Mouse (Mus musculus): ENCODE results near the gene Nck2. TPM values are rescaled to one million over a fixed set of nuclear protein-coding genes. Genes with fewer than 3 reads are reported as not detected.

Nck2 gene
- polyA plus RNA-seq, 1 experiment from 2014 or later = 17.1 TPM

- TF ChIP-seq CTCF (IDR thresholded peaks at IDR 0.05; ENCODE audit: low read depth) = no peak
- Histone ChIP-seq H3K27me3 (replicated peaks; ENCODE audit: control insufficient read depth, insufficient read depth, low read length) (no peaks in the 10 kb centered on the region), H3K4me2 (replicated peaks; ENCODE audit: low read depth) (no peak overlapping the region), H3K4me3 (ENCODE audit: low read depth, low read length) (no peak overlapping the region), H3K9me3 (ENCODE audit: control insufficient read depth) (no peaks in the 10 kb centered on the region), H3K4me1 (replicated peaks; ENCODE audit: control insufficient read depth, insufficient read depth, low read length) (peaks cover 35% of the 10 kb centered on the region), H3K9ac (ENCODE audit: low read depth, low read length) (no peak overlapping the region), H3K36me3 (ENCODE audit: control insufficient read depth, insufficient read depth) (no peaks in the 10 kb centered on the region), H3K27ac (ENCODE audit: low read depth, low read length) (no peak overlapping the region)
- WGBS = 58% methylated on average over 10 of the region's 10 CpGs
- ATAC-seq = no peak
Measured at GRCm38 (mm10) chr1:43470421-43471179, 26.2 kb downstream of the Nck2 start.

DNA sequence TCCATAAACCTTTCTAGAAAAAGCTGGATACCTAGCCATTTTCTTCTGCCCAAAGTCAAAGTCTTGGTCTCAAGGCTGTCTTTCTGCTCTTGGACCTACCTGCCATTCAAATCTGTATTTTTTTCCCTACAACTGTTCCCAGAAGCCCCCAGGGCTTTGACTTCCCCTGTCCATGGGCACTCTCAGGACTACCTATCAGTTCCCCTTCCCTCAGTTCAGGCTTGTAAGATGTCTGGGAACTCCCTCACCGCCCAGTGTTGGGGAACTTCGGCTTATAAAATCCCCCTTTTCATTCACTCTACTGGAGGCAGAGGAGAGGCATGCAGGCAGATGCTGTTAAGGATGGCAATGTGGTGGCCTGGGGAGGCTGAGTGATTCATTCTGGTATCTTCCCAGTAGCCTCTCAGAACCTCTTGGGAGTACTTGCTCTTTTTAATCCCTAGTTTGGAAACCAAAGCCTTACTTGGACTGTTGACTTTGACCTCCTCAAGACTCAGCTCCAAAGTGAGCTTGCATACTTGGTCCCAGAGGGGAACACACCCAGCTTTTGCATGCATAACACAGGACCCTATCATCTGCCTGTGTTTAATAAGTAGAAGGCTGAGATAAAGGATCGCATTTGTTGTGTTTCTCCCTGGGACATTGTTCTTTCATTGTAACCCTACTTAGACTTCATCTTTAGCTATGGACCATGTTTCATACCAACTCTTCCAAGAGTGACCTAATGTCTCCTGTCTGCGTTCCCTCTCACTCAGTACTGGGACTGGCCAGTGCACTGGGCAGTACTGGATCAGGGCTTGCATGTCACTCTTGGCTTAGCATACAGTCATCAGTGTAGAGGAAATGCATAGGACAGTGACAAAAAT is 27.0 kb downstream of the Nck2 start:
- Histone ChIP-seq H3K4me2 (replicated peaks; ENCODE audit: low read depth) (peak overlapping the region; percentile 33; the same call in 1 of the 2 replicates), H3K4me1 (replicated peaks; ENCODE audit: control insufficient read depth, insufficient read depth, low read length) (peaks cover 32% of the 10 kb centered on the region), H3K27ac (ENCODE audit: low read depth, low read length) (peak overlapping the region; percentile 15), H3K4me3 (ENCODE audit: low read depth, low read length) (no peak overlapping the region), H3K27me3 (replicated peaks; ENCODE audit: control insufficient read depth, insufficient read depth, low read length) (no peaks in the 10 kb centered on the region), H3K36me3 (ENCODE audit: control insufficient read depth, insufficient read depth) (no peaks in the 10 kb centered on the region), H3K9ac (ENCODE audit: low read depth, low read length) (no peak overlapping the region), H3K9me3 (ENCODE audit: control insufficient read depth) (no peaks in the 10 kb centered on the region)
- 64% methylated on average over 4 of the region's 4 CpGs for WGBS
- no peak for TF ChIP-seq CTCF (IDR thresholded peaks at IDR 0.05; ENCODE audit: low read depth)
- no peak; the same call in 1 of the 2 replicates for ATAC-seq

GRCm38 (mm10) chr1:43472046-43472649 is 27.8 kb downstream of the Nck2 start:
- WGBS = 32% methylated on average over 8 of the region's 8 CpGs
- no peak overlapping the region for H3K4me3 ChIP-seq (ENCODE audit: low read depth, low read length)
- H3K9ac ChIP-seq (ENCODE audit: low read depth, low read length) = no peak overlapping the region
- peak overlapping the region; percentile 33 for H3K4me2 ChIP-seq (replicated peaks; ENCODE audit: low read depth)
- peak; percentile 84 for ATAC-seq
- H3K9me3 ChIP-seq (ENCODE audit: control insufficient read depth) = no peaks in the 10 kb centered on the region
- TF ChIP-seq CTCF (IDR thresholded peaks at IDR 0.05; ENCODE audit: low read depth) = no peak
- H3K27ac ChIP-seq (ENCODE audit: low read depth, low read length) = peak overlapping the region; percentile 15
- H3K27me3 ChIP-seq (replicated peaks; ENCODE audit: control insufficient read depth, insufficient read depth, low read length) = no peaks in the 10 kb centered on the region
- no peaks in the 10 kb centered on the region for H3K36me3 ChIP-seq (ENCODE audit: control insufficient read depth, insufficient read depth)
- H3K4me1 ChIP-seq (replicated peaks; ENCODE audit: control insufficient read depth, insufficient read depth, low read length) = peaks cover 31% of the 10 kb centered on the region

DNA sequence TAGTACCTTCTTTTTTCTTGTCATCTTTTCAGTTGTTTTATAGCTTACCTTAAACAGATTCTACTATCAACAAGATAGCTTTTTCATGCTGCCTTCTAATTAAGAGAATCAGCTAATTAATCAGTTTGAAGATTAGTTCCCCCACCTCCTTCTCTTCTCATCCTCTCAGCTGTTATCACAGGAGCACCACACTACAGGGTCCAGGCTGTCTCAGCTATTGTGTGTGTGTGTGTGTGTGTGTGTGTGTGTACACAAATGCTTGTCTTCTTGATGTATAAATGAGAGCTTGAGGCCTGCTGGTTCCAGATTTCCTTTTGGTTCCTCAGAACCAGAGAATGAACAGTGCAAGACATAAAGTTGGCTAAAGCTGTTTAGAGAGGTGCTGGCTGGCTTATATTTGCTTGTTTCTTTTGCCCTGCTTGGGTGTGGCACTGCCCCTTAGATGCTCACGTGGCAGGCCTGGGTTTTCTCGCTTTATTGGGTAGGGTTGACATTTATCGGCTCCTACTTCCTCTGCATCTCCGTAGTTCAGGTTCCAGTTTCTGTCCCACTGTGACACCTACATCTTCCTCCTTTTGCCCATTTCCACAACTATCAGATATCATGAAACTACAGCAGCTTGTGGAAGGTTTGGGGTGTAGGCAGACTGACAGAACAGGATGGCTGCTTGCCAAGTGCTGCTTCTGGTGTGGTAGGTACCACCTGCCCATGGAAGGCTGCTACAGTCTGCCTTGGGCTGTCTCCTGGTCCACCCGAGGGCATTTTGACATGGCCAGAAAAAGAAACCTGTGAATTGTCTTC is 29.6 kb downstream of the Nck2 start:
- no peaks in the 10 kb centered on the region for H3K36me3 ChIP-seq (ENCODE audit: control insufficient read depth, insufficient read depth)
- H3K4me1 ChIP-seq (replicated peaks; ENCODE audit: control insufficient read depth, insufficient read depth, low read length) = peaks cover 28% of the 10 kb centered on the region
- H3K9me3 ChIP-seq (ENCODE audit: control insufficient read depth) = no peaks in the 10 kb centered on the region
- H3K9ac ChIP-seq (ENCODE audit: low read depth, low read length) = no peak overlapping the region
- 30% methylated on average over 5 of the region's 5 CpGs for WGBS
- H3K4me2 ChIP-seq (replicated peaks; ENCODE audit: low read depth) = no peak overlapping the region
- H3K27me3 ChIP-seq (replicated peaks; ENCODE audit: control insufficient read depth, insufficient read depth, low read length) = no peaks in the 10 kb centered on the region
- H3K27ac ChIP-seq (ENCODE audit: low read depth, low read length) = peak overlapping the region; percentile 50
- no peak for TF ChIP-seq CTCF (IDR thresholded peaks at IDR 0.05; ENCODE audit: low read depth)
- ATAC-seq = no peak
- no peak overlapping the region for H3K4me3 ChIP-seq (ENCODE audit: low read depth, low read length)

DNA sequence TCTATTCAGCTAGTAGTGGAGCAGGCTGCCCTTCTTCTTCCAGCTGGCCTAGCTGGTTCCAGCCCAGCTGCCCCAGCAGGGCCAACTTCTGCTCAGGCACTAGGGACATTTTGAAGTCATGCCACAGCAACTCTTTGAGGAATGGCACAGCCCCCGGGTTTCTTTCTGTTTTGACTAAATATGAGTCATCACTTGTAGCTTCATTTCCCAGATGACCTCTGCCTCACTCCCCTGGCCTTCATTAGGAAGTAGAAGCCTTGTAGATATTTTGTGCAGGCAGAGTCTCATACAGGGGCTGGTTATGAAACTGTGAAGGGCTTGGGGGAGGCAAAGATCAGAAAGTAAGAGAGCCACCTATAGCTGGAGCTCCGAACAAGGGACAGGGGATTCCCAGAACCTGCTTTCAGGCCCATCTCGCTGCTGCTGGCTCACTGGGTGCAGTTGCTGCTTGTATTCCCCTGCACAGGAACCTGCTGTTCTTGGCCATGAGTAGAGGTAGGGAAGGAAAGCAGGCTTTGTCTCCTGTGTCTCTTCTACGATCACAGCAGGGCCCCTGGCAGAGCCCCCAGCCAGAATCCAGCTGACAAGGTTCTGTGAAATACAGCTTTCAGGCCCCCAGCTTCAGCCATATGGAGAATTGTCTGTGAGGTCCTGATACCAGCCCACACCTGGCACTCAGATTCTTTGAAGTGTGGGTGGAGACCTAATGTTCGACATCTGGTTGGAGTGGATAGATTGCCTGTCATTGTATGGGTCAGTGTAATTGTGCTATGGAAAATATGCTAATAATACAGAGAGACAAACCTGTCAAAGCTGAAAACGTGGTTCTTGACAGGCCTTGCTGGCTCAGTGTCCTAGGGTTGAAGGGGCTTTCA is 30.4 kb downstream of the Nck2 start:
- Histone ChIP-seq H3K9me3 (ENCODE audit: control insufficient read depth) (no peaks in the 10 kb centered on the region), H3K27ac (ENCODE audit: low read depth, low read length) (peak overlapping the region; percentile 50; the same call in 1 of the 2 replicates), H3K4me3 (ENCODE audit: low read depth, low read length) (no peak overlapping the region), H3K9ac (ENCODE audit: low read depth, low read length) (no peak overlapping the region), H3K4me1 (replicated peaks; ENCODE audit: control insufficient read depth, insufficient read depth, low read length) (peaks cover 25% of the 10 kb centered on the region), H3K27me3 (replicated peaks; ENCODE audit: control insufficient read depth, insufficient read depth, low read length) (no peaks in the 10 kb centered on the region), H3K36me3 (ENCODE audit: control insufficient read depth, insufficient read depth) (no peaks in the 10 kb centered on the region), H3K4me2 (replicated peaks; ENCODE audit: low read depth) (no peak overlapping the region)
- WGBS = 52% methylated on average over 6 of the region's 6 CpGs
- ATAC-seq = no peak
- no peak for TF ChIP-seq CTCF (IDR thresholded peaks at IDR 0.05; ENCODE audit: low read depth)

All from intestine, postnatal 0 days (tissue).